Mouse (Mus musculus) liver, embryonic 12.5 days (tissue): ENCODE measurements around the gene Proser3. TPM values are rescaled to one million over a fixed set of nuclear protein-coding genes. Genes with fewer than 3 reads are reported as not detected.
"Not testable (repeated sequence)": the region's sequence is repeated elsewhere in the genome, so short reads cannot be mapped to it uniquely, and the experiment has no call there.

Source experiments
- ATAC-seq: fragments of 200-750 bp; cut with Nextera tagmentation; 2 replicates; pipeline ENCODE4 v1.8.0; 2017; ENCODE audit warnings: moderate number of reproducible peaks, mild to moderate bottlenecking, moderate library complexity
- H3K27ac ChIP-seq: fragments of 300-500 bp; sonication (generic); 2 replicates; pipeline ENCODE4 v1.5.1; 2016; ENCODE audit warnings: mild to moderate bottlenecking
- H3K27me3 ChIP-seq: fragments of 300-500 bp; sonication (generic); replicated peaks from 2 replicates; pipeline ENCODE4 v1.6.1; 2016; ENCODE audit warnings: mild to moderate bottlenecking, moderate library complexity
- H3K36me3 ChIP-seq: fragments of 300-500 bp; sonication (generic); 2 replicates; pipeline ENCODE4 v1.6.1; 2016; ENCODE audit warnings: mild to moderate bottlenecking, moderate library complexity
- H3K4me1 ChIP-seq: fragments of 300-500 bp; sonication (generic); 2 replicates; pipeline ENCODE4 v1.6.1; 2016
- H3K4me2 ChIP-seq: fragments of 300-500 bp; sonication (generic); 2 replicates; pipeline ENCODE4 v1.6.1; 2016; ENCODE audit warnings: mild to moderate bottlenecking, moderate library complexity
- H3K4me3 ChIP-seq: fragments of 300-500 bp; sonication (generic); 2 replicates; pipeline ENCODE4 v1.5.1; 2016; ENCODE audit warnings: mild to moderate bottlenecking, moderate library complexity
- H3K9ac ChIP-seq: fragments of 300-500 bp; sonication (generic); 2 replicates; pipeline ENCODE4 v1.6.1; 2016; ENCODE audit warnings: mild to moderate bottlenecking, moderate library complexity
- H3K9me3 ChIP-seq: fragments of 300-500 bp; sonication (generic); replicated peaks from 2 replicates; pipeline ENCODE4 v1.6.1; 2016; ENCODE audit warnings: mild to moderate bottlenecking, moderate library complexity
- WGBS: fragments of 180-500 bp; shearing (Covaris S2); methylation state at CpG from one replicate; pipeline ENCODE4 v1.1.7; 2016; ENCODE audit not compliant: insufficient replicate concordance; 5-methylcytosine and 5-hydroxymethylcytosine counted together
- microRNA-seq: library from miRNA; unstranded; fragments of <30 nt; microRNA quantifications from one replicate; pipeline ENCODE4, GENCODE M21; 2017
- polyA plus RNA-seq: library from polyadenylated mRNA; unstranded; fragments of >200 nt; fragmentation: Nextera tagmentation; extraction: Ambion mirVana; gene quantifications from 2 replicates; pipeline ENCODE4 v1.2.1, GENCODE M21; 2016

Gene Proser3
- polyA plus RNA-seq, 1 experiment from 2014 or later: 5.6 TPM

DNA sequence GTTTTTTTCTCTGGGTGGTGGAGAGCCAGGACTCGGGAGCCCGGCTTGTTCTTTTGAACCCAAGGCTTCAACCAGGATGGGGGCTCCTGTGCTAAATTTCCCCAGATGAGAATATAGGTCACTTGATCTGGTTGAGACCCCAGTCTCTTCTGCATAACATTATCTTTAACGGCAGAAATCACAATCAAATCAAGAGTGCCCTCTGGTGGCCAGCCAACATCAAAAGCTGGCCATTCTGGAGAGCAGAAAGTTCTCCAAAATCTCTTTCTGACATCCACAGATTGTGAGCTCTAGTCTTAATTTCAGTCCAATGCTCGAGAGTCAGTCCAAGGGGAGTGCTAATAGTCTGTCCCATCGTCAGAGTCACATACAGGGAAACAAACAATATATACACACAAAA is 50.9 kb downstream of the Proser3 start:
- not testable (repeated sequence) for H3K4me2 ChIP-seq, H3K4me1 ChIP-seq, H3K9ac ChIP-seq, H3K27me3 ChIP-seq, ATAC-seq, H3K4me3 ChIP-seq, H3K27ac ChIP-seq, H3K36me3 ChIP-seq, H3K9me3 ChIP-seq
- 56% methylated on average over 5 of the region's 5 CpGs for WGBS

DNA sequence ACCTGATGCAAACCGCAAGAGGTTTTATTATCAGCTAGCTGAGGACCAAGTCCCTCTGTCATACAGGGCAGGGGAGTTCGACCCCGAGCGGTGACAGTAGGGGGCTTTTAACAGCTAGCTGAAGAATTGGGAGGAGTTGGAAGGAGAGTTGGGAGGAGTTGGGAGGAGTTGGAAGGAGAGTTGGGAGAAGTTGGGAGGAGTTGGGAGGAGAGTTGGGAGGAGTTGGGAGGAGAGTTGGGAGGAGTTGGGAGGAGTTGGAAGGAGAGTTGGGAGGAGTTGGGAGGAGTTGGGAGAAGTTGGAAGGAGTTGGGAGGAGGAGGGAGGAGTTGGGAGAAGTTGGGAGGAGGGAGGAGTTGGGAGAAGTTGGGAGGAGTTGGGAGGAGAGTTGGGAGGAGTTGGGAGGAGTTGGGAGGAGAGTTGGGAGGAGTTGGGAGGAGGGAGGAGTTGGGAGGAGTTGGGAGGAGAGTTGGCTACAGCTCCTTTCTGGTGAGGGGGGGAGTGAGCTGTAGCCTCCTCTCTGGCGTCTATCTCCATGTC is 56.5 kb downstream of the Proser3 start:
- peak overlapping the region; percentile 45; the same call in 1 of the 2 replicates for H3K4me2 ChIP-seq
- not testable (repeated sequence) for H3K4me1 ChIP-seq, H3K4me3 ChIP-seq, H3K9me3 ChIP-seq, ATAC-seq, H3K36me3 ChIP-seq, H3K27ac ChIP-seq, H3K9ac ChIP-seq
- peaks cover 13% of the 10 kb centered on the region; the same call in 1 of the 2 replicates for H3K27me3 ChIP-seq
- 43% methylated on average over 5 of the region's 5 CpGs for WGBS

DNA sequence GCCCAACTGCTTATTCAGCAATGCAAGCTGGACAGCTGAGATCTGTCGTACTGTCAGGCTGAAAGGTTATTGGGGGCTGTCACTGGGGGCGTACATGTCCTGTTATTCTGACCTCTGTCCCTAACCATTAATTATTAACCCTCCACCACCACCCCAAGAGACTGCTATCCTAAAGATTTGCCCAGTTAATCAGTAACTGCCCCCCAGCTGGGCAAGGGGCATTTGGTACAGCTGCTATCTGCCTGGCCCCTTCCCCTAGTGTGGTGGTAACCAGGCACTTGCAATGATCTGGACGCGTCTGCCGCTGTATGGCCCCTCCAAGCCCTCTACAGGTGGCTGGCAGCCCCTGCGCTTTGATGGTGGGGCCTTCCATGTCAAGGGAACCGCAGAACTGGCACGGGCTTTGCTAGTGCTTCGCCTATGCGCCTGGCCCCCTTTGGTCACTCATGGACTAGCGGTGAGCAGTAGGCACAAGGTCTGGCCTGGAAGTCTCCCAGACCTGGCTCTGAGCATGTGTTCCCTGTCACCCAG is 58.6 kb downstream of the Proser3 start, which contains the start of gene Prodh2:
Prodh2 (plus strand) TSS at position 222 of the 531 bp plus-strand sequence.
- peak; percentile 74 for ATAC-seq
- Histone ChIP-seq H3K4me3 (peak within 1 kb of the TSS; percentile 45), H3K4me2 (peak within 1 kb of the TSS; percentile 45), H3K9me3 (no peaks in the 10 kb centered on the region), H3K36me3 (no peaks in the 10 kb centered on the region), H3K27ac (peak within 1 kb of the TSS; percentile 50; the same call in 1 of the 2 replicates), H3K4me1 (no peaks in the 10 kb centered on the region), H3K9ac (peak within 1 kb of the TSS; percentile 43; the same call in 1 of the 2 replicates), H3K27me3 (peaks cover 13% of the 10 kb centered on the region; the same call in 1 of the 2 replicates)
- 45% methylated on average over 11 of the region's 11 CpGs for WGBS

DNA sequence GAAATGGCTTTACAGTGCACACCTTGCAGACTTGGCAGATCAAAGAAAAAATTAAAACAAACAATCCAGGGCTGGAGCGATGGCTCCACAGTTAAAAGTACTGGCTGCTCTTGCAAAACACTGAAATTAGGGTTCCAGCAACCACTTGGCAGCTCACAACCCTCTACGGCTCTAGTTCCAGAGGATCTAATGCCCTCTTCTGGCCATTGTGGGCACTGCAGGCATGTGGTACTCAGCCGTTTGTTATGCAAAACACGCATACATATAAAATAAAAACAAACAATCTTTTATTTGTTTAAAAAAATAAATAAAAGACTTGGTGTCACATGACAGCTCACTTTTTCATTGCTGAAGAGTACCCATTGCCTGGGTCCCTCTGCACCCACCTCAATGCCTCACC is 59.3 kb downstream of the Proser3 start:
- H3K27me3 ChIP-seq: peaks cover 13% of the 10 kb centered on the region; the same call in 1 of the 2 replicates
- no peak; the same call in 1 of the 2 replicates for ATAC-seq
- H3K9me3 ChIP-seq: no peaks in the 10 kb centered on the region
- 16% methylated on average over 4 of the region's 4 CpGs for WGBS
- H3K4me3 ChIP-seq: no peak overlapping the region
- 0 out of 2 replicates have a peak overlapping the region, but pooled peaks have one; percentile 14 for H3K4me2 ChIP-seq
- H3K9ac ChIP-seq: no peak overlapping the region
- no peaks in the 10 kb centered on the region for H3K4me1 ChIP-seq
- H3K36me3 ChIP-seq: no peaks in the 10 kb centered on the region
- H3K27ac ChIP-seq: peak overlapping the region; percentile 45; the same call in 1 of the 2 replicates

DNA sequence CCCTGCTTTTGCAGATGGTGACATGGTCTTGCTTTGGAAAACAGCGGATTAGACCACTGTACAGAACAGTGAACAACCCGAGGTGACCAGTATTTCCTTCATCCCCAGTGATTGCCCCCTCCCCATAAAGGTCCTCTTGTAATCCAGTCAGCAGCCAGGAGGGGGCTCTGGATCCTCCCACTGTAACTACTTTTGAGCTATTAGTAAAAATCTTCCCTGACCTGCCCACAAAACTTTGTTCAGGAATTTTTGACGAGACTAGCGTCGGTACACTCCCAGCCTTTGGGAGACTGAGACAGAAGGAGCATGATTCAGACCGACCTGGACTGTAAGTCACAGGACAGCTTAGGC is 61.2 kb downstream of the Proser3 start:
- no peaks in the 10 kb centered on the region for H3K4me1 ChIP-seq
- no peak overlapping the region for H3K4me2 ChIP-seq
- no peaks in the 10 kb centered on the region for H3K9me3 ChIP-seq
- H3K9ac ChIP-seq: no peak overlapping the region
- no peak overlapping the region for H3K27ac ChIP-seq
- no peak overlapping the region for H3K4me3 ChIP-seq
- 20% methylated on average over 6 of the region's 6 CpGs for WGBS
- H3K36me3 ChIP-seq: no peaks in the 10 kb centered on the region
- ATAC-seq: no peak
- peaks cover 13% of the 10 kb centered on the region; the same call in 1 of the 2 replicates for H3K27me3 ChIP-seq

DNA sequence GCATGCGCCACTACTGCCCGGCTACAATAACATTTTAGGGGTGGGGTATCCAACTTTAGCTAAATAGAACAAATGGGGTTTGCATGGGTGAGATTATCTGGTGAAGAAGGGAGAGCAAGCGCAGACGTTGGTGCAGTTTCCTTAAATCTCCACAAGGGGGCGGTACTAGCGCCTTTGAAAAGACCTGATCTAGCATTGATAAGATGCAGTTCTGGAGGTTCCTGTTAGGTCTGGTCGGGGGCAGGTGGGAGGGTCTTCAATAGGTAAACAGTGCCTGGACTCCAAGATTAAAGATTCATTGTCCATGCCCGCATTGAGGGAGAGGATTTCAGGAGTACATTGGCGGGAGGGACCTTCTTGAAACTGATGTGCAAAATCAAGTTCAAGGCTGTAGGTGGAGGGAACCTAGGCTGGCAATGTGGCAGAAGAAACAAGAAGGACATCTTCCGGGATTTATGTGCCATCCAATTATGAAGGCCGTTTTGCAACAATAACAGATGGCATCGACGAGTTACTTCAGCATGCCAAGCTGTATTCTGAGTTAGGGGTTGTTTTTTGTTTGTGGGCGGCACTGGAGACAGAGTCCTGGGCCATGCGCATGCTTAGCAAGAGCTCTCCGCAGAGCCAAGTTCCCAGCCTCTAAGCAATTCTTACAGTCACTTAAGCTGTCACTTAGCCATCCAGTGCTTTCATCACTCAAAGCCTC is 61.7 kb downstream of the Proser3 start:
- H3K4me1 ChIP-seq: no peaks in the 10 kb centered on the region
- ATAC-seq: no peak
- no peak overlapping the region for H3K27ac ChIP-seq
- no peaks in the 10 kb centered on the region for H3K9me3 ChIP-seq
- H3K4me3 ChIP-seq: no peak overlapping the region
- H3K36me3 ChIP-seq: no peaks in the 10 kb centered on the region
- H3K27me3 ChIP-seq: peaks cover 13% of the 10 kb centered on the region; the same call in 1 of the 2 replicates
- no peak overlapping the region for H3K9ac ChIP-seq
- no peak overlapping the region for H3K4me2 ChIP-seq
- 26% methylated on average over 16 of the region's 16 CpGs for WGBS

Small RNA genes within 50 kb of the gene (microRNA-seq; reads per million reads assigned to microRNA genes)
- gene Gm38670 (4.2 reads per million, percentile 6 among the genes with 10 or more reads in this experiment), gene Mir3569 (not detected)

Other genes with a start within 250 kb of the Proser3 start
- gene Alkbh6, start 243.6 kb downstream of the Proser3 start, polyA plus RNA-seq: 24.2 and 24.5 TPM in 2 replicates
- gene Syne4, start 237.5 kb downstream of the Proser3 start, polyA plus RNA-seq: 11.7 and 12.1 TPM in 2 replicates
- 2.3 and 2.9 TPM in 2 replicates for gene E130208F15Rik, start 230.6 kb downstream of the Proser3 start, polyA plus RNA-seq
- gene Sdhaf1, start 228.4 kb downstream of the Proser3 start, polyA plus RNA-seq: 8.1 and 8.2 TPM in 2 replicates
- 1.9 and 2.1 TPM in 2 replicates for gene Lrfn3, start 189.5 kb downstream of the Proser3 start, polyA plus RNA-seq
- gene Tyrobp, start 138.5 kb downstream of the Proser3 start, polyA plus RNA-seq: 51.1 and 52.7 TPM in 2 replicates
- 3.0 and 4.1 TPM in 2 replicates for gene Hcst, start 132.4 kb downstream of the Proser3 start, polyA plus RNA-seq
- gene Nfkbid, start 130.6 kb downstream of the Proser3 start, polyA plus RNA-seq: 1.5 and 2.1 TPM in 2 replicates
- 7.5 and 8.2 TPM in 2 replicates for gene Aplp1, start 106.8 kb downstream of the Proser3 start, polyA plus RNA-seq
- 0.05 and 0.17 TPM in 2 replicates for gene Kirrel2, start 94.6 kb downstream of the Proser3 start, polyA plus RNA-seq
- 0.14 and 0.18 TPM in 2 replicates for gene Nphs1, start 94.0 kb downstream of the Proser3 start, polyA plus RNA-seq
- 21.1 and 22.3 TPM in 2 replicates for gene Prodh2, start 58.7 kb downstream of the Proser3 start, polyA plus RNA-seq
- gene Arhgap33, start 17.2 kb downstream of the Proser3 start, polyA plus RNA-seq: 4.0 and 4.8 TPM in 2 replicates
- gene Hspb6, start 121 bp downstream of the Proser3 start, polyA plus RNA-seq: 5.0 and 5.4 TPM in 2 replicates
- 30.3 and 31.4 TPM in 2 replicates for gene Lin37, start 7.5 kb upstream of the Proser3 start, polyA plus RNA-seq
- 51.9 and 55.1 TPM in 2 replicates for gene U2af1l4, start 11.0 kb upstream of the Proser3 start, polyA plus RNA-seq
- gene Gm49396, start 11.0 kb upstream of the Proser3 start, polyA plus RNA-seq: 5.8 and 6.7 TPM in 2 replicates
- gene Psenen, start 11.3 kb upstream of the Proser3 start, polyA plus RNA-seq: 83.3 and 87.9 TPM in 2 replicates
- gene Igflr1, start 13.1 kb upstream of the Proser3 start, polyA plus RNA-seq: 3.0 and 3.9 TPM in 2 replicates
- 4.5 and 4.9 TPM in 2 replicates for gene Kmt2b, start 36.4 kb upstream of the Proser3 start, polyA plus RNA-seq
- gene Zbtb32, start 46.6 kb upstream of the Proser3 start, polyA plus RNA-seq: 0.17 and 0.20 TPM in 2 replicates
- 0.25 and 0.33 TPM in 2 replicates for gene Upk1a, start 60.5 kb upstream of the Proser3 start, polyA plus RNA-seq
- gene Cox6b1, start 73.9 kb upstream of the Proser3 start, polyA plus RNA-seq: 691 and 732 TPM in 2 replicates
- gene Etv2, start 83.6 kb upstream of the Proser3 start, polyA plus RNA-seq: 0.12 and 0.19 TPM in 2 replicates
- gene Rbm42, start 98.0 kb upstream of the Proser3 start, polyA plus RNA-seq: 83.1 and 83.5 TPM in 2 replicates
- gene Haus5, start 112.7 kb upstream of the Proser3 start, polyA plus RNA-seq: 47.8 and 50.4 TPM in 2 replicates
- not detected in 2 replicates for gene Pmis2, start 119.3 kb upstream of the Proser3 start, polyA plus RNA-seq
- 0.65 and 1.0 TPM in 2 replicates for gene 2200002J24Rik, start 146.6 kb upstream of the Proser3 start, polyA plus RNA-seq
- gene Atp4a, start 159.9 kb upstream of the Proser3 start, polyA plus RNA-seq: 1.8 and 1.9 TPM in 2 replicates
- gene Tmem147, start 177.2 kb upstream of the Proser3 start, polyA plus RNA-seq: 125 and 126 TPM in 2 replicates
- gene Gapdhs, start 191.4 kb upstream of the Proser3 start, polyA plus RNA-seq: not detected in 2 replicates
- gene Sbsn, start 199.2 kb upstream of the Proser3 start, polyA plus RNA-seq: 0.19 and 0.41 TPM in 2 replicates
- not detected in 2 replicates for gene Dmkn, start 211.5 kb upstream of the Proser3 start, polyA plus RNA-seq
- not detected in 2 replicates for gene Krtdap, start 235.6 kb upstream of the Proser3 start, polyA plus RNA-seq